Mouse (Mus musculus): ENCODE results near the gene Tgfa.

GRCm38 (mm10) chr6:86322031-86322563, 127.1 kb downstream of the Tgfa start:
- TF ChIP-seq CTCF (IDR thresholded peaks at IDR 0.05; ENCODE audit: borderline replicate concordance, extremely low read depth, insufficient read depth, insufficient read length) (no peak), POLR2A (IDR thresholded peaks at IDR 0.05; ENCODE audit: borderline replicate concordance, extremely low read depth, insufficient read depth, insufficient read length, poor library complexity, severe bottlenecking) (no peak)
